Mouse (Mus musculus) stomach, embryonic 16.5 days (tissue): ENCODE measurements around the gene Btnl6. TPM values are rescaled to one million over a fixed set of nuclear protein-coding genes. Genes with fewer than 3 reads are reported as not detected.
"Not testable (repeated sequence)": the region's sequence is repeated elsewhere in the genome, so short reads cannot be mapped to it uniquely, and the experiment has no call there.

ENCODE experiments used
- ATAC-seq: fragments of 200-750 bp; cut with Nextera tagmentation; 2 replicates; pipeline ENCODE4 v1.8.0; 2017; ENCODE audit warnings: moderate number of reproducible peaks, moderate TSS enrichment; ENCODE audit not compliant: insufficient read depth, low FRiP score
- H3K27ac ChIP-seq: fragments of 300-500 bp; sonication (generic); 2 replicates; pipeline ENCODE4 v1.5.1; 2014; ENCODE audit warnings: low read length
- H3K27me3 ChIP-seq: fragments of 300-500 bp; sonication (generic); 2 replicates; pipeline ENCODE4 v1.6.1; 2014; ENCODE audit warnings: low read length, control low read depth, mixed read lengths; ENCODE audit not compliant: control insufficient read depth, insufficient read depth
- H3K36me3 ChIP-seq: fragments of 300-500 bp; sonication (generic); 2 replicates; pipeline ENCODE4 v1.6.1; 2014; ENCODE audit warnings: low read length; ENCODE audit not compliant: control insufficient read depth, insufficient read depth
- H3K4me1 ChIP-seq: fragments of 300-500 bp; sonication (generic); 2 replicates; pipeline ENCODE4 v1.6.1; 2014; ENCODE audit warnings: low read length, control low read depth, mixed read lengths; ENCODE audit not compliant: control insufficient read depth, insufficient read depth
- H3K4me2 ChIP-seq: fragments of 300-500 bp; sonication (generic); 2 replicates; pipeline ENCODE4 v1.6.1; 2014; ENCODE audit warnings: low read depth, low read length, mixed read lengths
- H3K4me3 ChIP-seq: fragments of 300-500 bp; sonication (generic); replicated peaks from 2 replicates; pipeline ENCODE4 v1.5.1; 2014; ENCODE audit warnings: mild to moderate bottlenecking, low read length
- H3K9ac ChIP-seq: fragments of 300-500 bp; sonication (generic); 2 replicates; pipeline ENCODE4 v1.6.1; 2014; ENCODE audit warnings: low read length
- H3K9me3 ChIP-seq: fragments of 300-500 bp; sonication (generic); replicated peaks from 2 replicates; pipeline ENCODE4 v1.6.1; 2016; ENCODE audit warnings: low read length, control low read depth; ENCODE audit not compliant: control insufficient read depth
- WGBS: fragments of 180-500 bp; shearing (Covaris S2); extraction: QIAGEN DNeasy Blood & Tissue Kit; methylation state at CpG from one replicate; pipeline ENCODE4 v1.1.7; 2014; 5-methylcytosine and 5-hydroxymethylcytosine counted together
- polyA plus RNA-seq: library from polyadenylated mRNA; unstranded; fragments of >200 nt; fragmentation: Nextera tagmentation; extraction: Ambion mirVana; gene quantifications from 2 replicates; pipeline ENCODE4 v1.2.1, GENCODE M21; 2015

Gene Btnl6
- polyA plus RNA-seq, 1 experiment from 2014 or later: 3.6 TPM

DNA sequence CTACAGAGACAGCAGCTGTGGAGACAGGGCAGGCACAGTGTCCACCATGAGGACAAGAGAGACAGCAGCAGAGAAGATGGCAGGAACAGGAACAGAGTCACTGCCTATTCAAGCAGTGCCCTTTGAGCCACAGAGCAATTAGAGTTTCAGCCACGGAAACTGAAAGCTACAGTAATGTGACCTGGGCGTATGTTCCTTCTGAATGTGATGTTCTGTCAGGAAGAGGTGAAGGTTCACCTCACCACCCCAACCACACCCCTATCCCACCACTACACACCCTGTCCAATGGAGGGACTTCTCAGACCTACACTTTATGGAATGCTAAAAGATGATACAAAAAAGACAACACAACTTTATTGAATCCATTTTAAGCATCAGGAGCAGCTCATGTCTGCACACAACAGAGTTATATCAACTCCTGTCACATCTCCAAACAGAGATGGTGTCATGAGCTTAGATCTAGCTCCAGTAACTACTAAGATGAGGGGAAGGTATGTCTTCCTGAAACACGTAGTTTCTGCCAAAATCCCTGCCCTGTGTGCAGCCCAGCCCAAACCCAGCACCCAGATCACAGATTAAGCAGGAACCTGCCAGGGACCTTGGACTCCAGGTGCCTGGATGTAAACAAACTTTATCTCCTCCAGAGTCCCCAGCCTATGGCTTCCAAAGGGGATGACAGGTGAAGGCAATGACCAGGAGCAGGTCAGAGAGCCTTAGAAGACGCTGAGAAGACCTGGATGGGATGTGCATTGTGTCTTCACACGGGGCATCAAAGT, 39.7 kb downstream of the Btnl6 start, which contains the start of gene Btnl4:
Gene Btnl4 (minus strand): TSS at position 81 of the 776 bp plus-strand sequence.
- not testable (repeated sequence) for H3K4me1 ChIP-seq, H3K9ac ChIP-seq, H3K9me3 ChIP-seq, H3K36me3 ChIP-seq, H3K4me2 ChIP-seq, H3K4me3 ChIP-seq, H3K27me3 ChIP-seq
- H3K27ac ChIP-seq: peak within 1 kb of the TSS; percentile 60
- WGBS: 76% methylated on average over 4 of the region's 5 CpGs
- ATAC-seq: peak; percentile 70; the same call in 1 of the 2 replicates

DNA sequence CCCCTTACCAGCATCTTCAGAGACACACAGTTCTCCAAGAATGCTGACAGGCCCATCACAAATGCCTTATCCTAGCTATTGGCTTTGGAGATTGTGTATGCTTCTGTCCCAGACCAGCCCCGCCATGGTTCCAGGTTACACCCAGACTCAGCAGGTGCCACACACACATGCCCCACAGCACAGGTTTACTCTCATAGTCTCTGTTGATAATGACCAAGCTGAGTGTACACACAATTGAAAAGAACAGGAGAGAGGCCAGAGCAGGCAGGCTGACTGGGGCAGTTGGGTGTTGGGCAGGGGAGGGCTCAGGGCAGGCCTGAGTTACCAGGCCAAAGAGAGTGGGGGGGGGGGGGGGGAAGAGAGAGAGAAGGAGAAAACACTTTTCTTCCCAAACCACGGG, 40.7 kb downstream of the Btnl6 start:
- Histone ChIP-seq H3K27me3 (no peaks in the 10 kb centered on the region), H3K4me1 (no peaks in the 10 kb centered on the region), H3K36me3 (no peaks in the 10 kb centered on the region), H3K4me3 (no peak overlapping the region), H3K27ac (peak overlapping the region; percentile 60), H3K4me2 (no peak overlapping the region), H3K9ac (no peak overlapping the region), H3K9me3 (no peaks in the 10 kb centered on the region)
- ATAC-seq: peak; percentile 82
- WGBS: 56% methylated on average over 1 of the region's 2 CpGs

DNA sequence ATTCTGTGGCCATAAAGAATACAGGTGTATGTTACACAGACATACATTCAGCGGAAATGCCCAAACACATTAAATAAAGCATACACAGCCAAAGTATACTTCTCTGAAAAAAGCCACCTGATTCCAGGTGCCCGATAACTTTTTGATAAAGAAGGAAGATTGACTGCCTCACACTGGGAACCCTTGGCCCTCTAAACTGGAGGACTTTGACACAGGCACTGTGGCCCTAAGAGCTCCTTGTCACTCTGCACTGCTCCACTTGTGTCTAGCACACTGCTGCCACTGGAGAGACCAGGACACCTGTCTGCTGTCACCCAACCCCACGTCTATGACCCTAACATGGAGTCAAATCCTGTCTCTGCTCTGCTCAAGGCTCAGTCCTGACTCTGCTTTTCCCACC, 42.1 kb downstream of the Btnl6 start:
- H3K4me3 ChIP-seq: no peak overlapping the region
- no peaks in the 10 kb centered on the region for H3K27me3 ChIP-seq
- ATAC-seq: no peak
- no peaks in the 10 kb centered on the region for H3K36me3 ChIP-seq
- H3K9ac ChIP-seq: no peak overlapping the region
- WGBS: 62% methylated on average over 3 of the region's 3 CpGs
- H3K27ac ChIP-seq: no peak overlapping the region
- no peak overlapping the region for H3K4me2 ChIP-seq
- H3K9me3 ChIP-seq: no peaks in the 10 kb centered on the region
- no peaks in the 10 kb centered on the region for H3K4me1 ChIP-seq

DNA sequence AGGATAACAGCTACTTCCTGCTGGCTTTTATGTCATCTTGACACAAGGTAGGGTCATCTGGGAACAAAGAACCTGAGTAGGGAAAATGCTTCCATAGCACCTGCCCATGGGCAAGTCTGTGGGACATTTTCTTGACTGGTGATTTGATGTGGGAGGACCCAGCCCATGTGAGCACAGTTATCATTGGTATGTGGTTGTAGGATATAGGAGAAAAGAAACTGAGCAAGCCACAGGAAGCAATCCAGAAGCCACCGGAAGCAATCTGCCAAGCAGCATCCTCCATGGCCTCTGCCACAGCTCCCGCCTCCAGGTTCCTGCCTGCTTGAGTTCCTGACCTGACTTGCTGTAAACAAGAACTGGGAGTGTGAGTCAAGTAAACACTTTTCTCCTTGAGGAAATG, 46.7 kb downstream of the Btnl6 start:
- Histone ChIP-seq H3K27ac (no peak overlapping the region), H3K9ac (no peak overlapping the region), H3K27me3 (no peaks in the 10 kb centered on the region), H3K9me3 (no peaks in the 10 kb centered on the region), H3K4me1 (no peaks in the 10 kb centered on the region), H3K4me3 (no peak overlapping the region), H3K4me2 (no peak overlapping the region), H3K36me3 (no peaks in the 10 kb centered on the region)
- ATAC-seq: no peak
- 57% methylated on average over 2 of the region's 2 CpGs for WGBS

DNA sequence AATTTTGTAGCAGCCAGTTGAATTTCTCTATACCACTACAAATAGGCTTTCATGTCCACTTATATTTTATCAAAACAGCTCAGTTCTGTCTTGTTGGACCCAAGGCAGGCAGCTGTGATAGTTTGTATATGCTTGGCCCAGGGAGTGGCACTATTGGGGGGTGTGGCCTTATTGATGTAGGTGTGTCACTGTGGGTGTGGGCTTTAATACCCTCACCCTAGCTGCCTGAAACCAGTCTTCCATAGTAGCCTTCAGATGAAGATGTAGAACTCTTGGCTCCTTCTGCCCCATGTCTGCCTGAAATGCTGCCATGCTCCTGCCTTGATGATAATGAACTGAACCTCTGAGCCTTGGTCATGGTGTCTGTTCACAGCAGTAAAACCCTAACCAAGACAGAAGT, 51.2 kb downstream of the Btnl6 start:
- ATAC-seq, H3K9me3 ChIP-seq, H3K9ac ChIP-seq, H3K27ac ChIP-seq, H3K36me3 ChIP-seq, H3K4me3 ChIP-seq, H3K4me2 ChIP-seq, H3K27me3 ChIP-seq, H3K4me1 ChIP-seq: not testable (repeated sequence)

DNA sequence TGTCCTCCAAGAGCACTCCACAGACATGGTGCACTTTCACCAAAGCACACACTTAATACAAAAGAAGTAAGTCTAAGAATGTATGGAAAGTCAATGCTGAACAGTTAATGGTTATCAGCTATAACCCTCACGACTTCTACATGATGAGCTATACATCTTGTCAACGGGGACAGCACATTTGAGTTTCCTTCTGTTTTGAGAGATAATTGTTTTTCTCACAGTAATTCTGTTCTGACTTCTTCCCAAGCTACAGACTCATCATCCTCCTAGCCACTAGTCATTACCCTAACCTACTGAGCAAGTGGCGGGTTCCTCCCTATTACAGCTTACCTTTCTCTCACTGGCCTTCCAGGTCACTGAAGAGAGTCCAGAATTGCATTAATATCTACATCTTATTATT, 57.9 kb downstream of the Btnl6 start:
- peaks cover 5% of the 10 kb centered on the region; the same call in 1 of the 2 replicates for H3K4me1 ChIP-seq
- H3K36me3 ChIP-seq: no peaks in the 10 kb centered on the region
- H3K4me2 ChIP-seq: no peak overlapping the region
- H3K9me3 ChIP-seq: no peaks in the 10 kb centered on the region
- no peak for ATAC-seq
- H3K9ac ChIP-seq: no peak overlapping the region
- no peak overlapping the region for H3K4me3 ChIP-seq
- WGBS: 84% methylated on average over 3 of the region's 3 CpGs
- no peak overlapping the region for H3K27ac ChIP-seq
- no peaks in the 10 kb centered on the region for H3K27me3 ChIP-seq

Other genes with a start within 250 kb of the Btnl6 start
- gene H2-Aa, start 229.5 kb downstream of the Btnl6 start, polyA plus RNA-seq: 5.7 and 7.9 TPM in 2 replicates
- gene H2-Eb1, start 211.5 kb downstream of the Btnl6 start, polyA plus RNA-seq: 4.0 and 5.9 TPM in 2 replicates
- gene H2-Eb2, start 191.7 kb downstream of the Btnl6 start, polyA plus RNA-seq: not detected in 2 replicates
- gene Btnl2, start 162.5 kb downstream of the Btnl6 start, polyA plus RNA-seq: 1.3 and 1.4 TPM in 2 replicates
- gene Btnl1, start 140.2 kb downstream of the Btnl6 start, polyA plus RNA-seq: 3.5 TPM in 2 replicates
- gene BC051142, start 118.5 kb downstream of the Btnl6 start, polyA plus RNA-seq: 1.8 TPM in 2 replicates
- 3.8 and 3.9 TPM in 2 replicates for gene Btnl4, start 40.0 kb downstream of the Btnl6 start, polyA plus RNA-seq
- 4.7 and 4.9 TPM in 2 replicates for gene Notch4, start 46.9 kb upstream of the Btnl6 start, polyA plus RNA-seq
- gene Gpsm3, start 72.5 kb upstream of the Btnl6 start, polyA plus RNA-seq: 9.3 and 10.4 TPM in 2 replicates
- 6.8 and 8.4 TPM in 2 replicates for gene Pbx2, start 73.9 kb upstream of the Btnl6 start, polyA plus RNA-seq
- 2.7 and 3.0 TPM in 2 replicates for gene Ager, start 80.5 kb upstream of the Btnl6 start, polyA plus RNA-seq
- gene Rnf5, start 86.3 kb upstream of the Btnl6 start, polyA plus RNA-seq: 129 and 141 TPM in 2 replicates
- gene Agpat1, start 86.9 kb upstream of the Btnl6 start, polyA plus RNA-seq: 42.6 TPM in 2 replicates
- gene Egfl8, start 98.6 kb upstream of the Btnl6 start, polyA plus RNA-seq: 3.5 and 4.8 TPM in 2 replicates
- gene Ppt2, start 111.2 kb upstream of the Btnl6 start, polyA plus RNA-seq: 25.2 and 25.7 TPM in 2 replicates
- gene Prrt1, start 112.2 kb upstream of the Btnl6 start, polyA plus RNA-seq: 0.31 and 0.45 TPM in 2 replicates
- 13.1 and 14.4 TPM in 2 replicates for gene Fkbpl, start 127.4 kb upstream of the Btnl6 start, polyA plus RNA-seq
- 73.5 and 78.0 TPM in 2 replicates for gene Atf6b, start 129.8 kb upstream of the Btnl6 start, polyA plus RNA-seq
- gene Tnxb, start 153.2 kb upstream of the Btnl6 start, polyA plus RNA-seq: 1.3 and 1.8 TPM in 2 replicates
- gene C4b, start 226.5 kb upstream of the Btnl6 start, polyA plus RNA-seq: 0.89 and 0.99 TPM in 2 replicates